Mouse (Mus musculus): Measurements from ENCODE around the gene Dok5.

- TF ChIP-seq POLR2A (IDR thresholded peaks at IDR 0.05; ENCODE audit: low read depth, low read length): no peak
- TF ChIP-seq CTCF (IDR thresholded peaks at IDR 0.05; ENCODE audit: extremely low read depth, insufficient read depth, insufficient read length, insufficient replicate concordance): no peak
Observed at GRCm38 (mm10) chr2:170734446-170734845, 2.8 kb downstream of the Dok5 start.
